Mouse (Mus musculus) heart, adult 8-10 months (tissue): ENCODE measurements around the gene Mafb. TPM values are rescaled to one million over a fixed set of nuclear protein-coding genes. Genes with fewer than 3 reads are reported as not detected.
A peak's percentile ranks its signal among the peaks of the same experiment; 100 is the strongest.

ENCODE experiments used
- DNase-seq: peaks from one replicate; pipeline ENCODE4 v3.0.0; 2022; ENCODE audit warnings: low spot score
- total RNA-seq, 4 experiments: library from RNA; stranded (reverse); gene quantifications; 2 replicates each; pipeline ENCODE4 v1.2.4; 2022

Mafb gene
- total RNA-seq, 4 experiments from 2014 or later: 9.2 to 12.0 (median 10.9) TPM

GRCm38 (mm10) chr2:160327167-160327566 lies 39.7 kb downstream of the Mafb start:
- peak; percentile 31 for DNase-seq

GRCm38 (mm10) chr2:160325105-160325644 lies 41.7 kb downstream of the Mafb start:
- DNase-seq: no peak

- peak; percentile 26 for DNase-seq
Observed at GRCm38 (mm10) chr2:160321829-160322228, 45.0 kb downstream of the Mafb start.

- DNase-seq: no peak
Observed at GRCm38 (mm10) chr2:160318255-160318654, 48.6 kb downstream of the Mafb start.

Other genes starting within 250 kb of the Mafb start
- 10 to 100 TPM in 2 of 4 experiments, 1 to 10 TPM in 2; 6.6 to 13.3 (median 10.3) TPM for gene Gm826, start 32.9 kb downstream of the Mafb start, total RNA-seq